14 mouse cellular contexts compared by ENCODE assay signal in genomic region chr2:157300051-157300450, GRCm38 (mm10). TPM values are rescaled to one million over a fixed set of nuclear protein-coding genes. Genes with fewer than 3 reads are reported as not detected.
"Had no signal": no experiment of that assay in that cellular context is flagged by ENCODE, and none has a peak within 500 bp of the region (broad histone marks: within the 10 kb centered on the region; RNA-seq: fewer than 3 reads in every experiment).

No protein-coding gene starts in this region.

- H3K9ac ChIP-seq: limb, embryonic 12.5 days; midbrain, embryonic 12.5 days; neural tube, embryonic 13.5 days; stomach, embryonic 15.5 days had no signal

- H3K4me1 ChIP-seq: limb, embryonic 12.5 days; midbrain, embryonic 12.5 days; stomach, embryonic 15.5 days had no signal

- H3K9me3 ChIP-seq: limb, embryonic 12.5 days; midbrain, embryonic 12.5 days; neural tube, embryonic 13.5 days; stomach, embryonic 15.5 days had no signal

- H3K27ac ChIP-seq: left cerebral cortex, adult 2 months; limb, embryonic 12.5 days; midbrain, embryonic 12.5 days; neural tube, embryonic 13.5 days; stomach, embryonic 15.5 days had no signal

- H3K4me3 ChIP-seq: left cerebral cortex, adult 2 months; limb, embryonic 12.5 days; midbrain, embryonic 12.5 days; neural tube, embryonic 13.5 days; stomach, embryonic 15.5 days had no signal

- ATAC-seq: midbrain, embryonic 16.5 days had no signal

- DNase-seq: kidney, adult 11 months; kidney, adult 9 months; kidney, postnatal 10 days; lung, adult 18-20 months; retina, postnatal 1 day had no signal

- H3K4me2 ChIP-seq: limb, embryonic 12.5 days; midbrain, embryonic 12.5 days; neural tube, embryonic 13.5 days; stomach, embryonic 15.5 days had no signal

- H3K27me3 ChIP-seq: limb, embryonic 12.5 days; midbrain, embryonic 12.5 days; neural tube, embryonic 13.5 days; stomach, embryonic 15.5 days had no signal

RNA-seq across cellular contexts. Expression of gene Ghrh, which starts 47.3 kb away (rescaled TPM):
- polyA plus RNA-seq: limb, embryonic 12.5 days; liver, adult 2 months; lung, embryonic 16.5 days; spleen, adult 2 months had no signal
